Mouse (Mus musculus): Measurements from ENCODE around the gene Pde6d. TPM values are rescaled to one million over a fixed set of nuclear protein-coding genes. Genes with fewer than 3 reads are reported as not detected.
"Not testable (repeated sequence)": the region's sequence is repeated elsewhere in the genome, so short reads cannot be mapped to it uniquely, and the experiment has no call there.

Gene Pde6d
- total RNA-seq, 2 experiments from 2014 or later: 54.1 to 59.4 TPM

GRCm38 (mm10) chr1:86525499-86526115, 56.8 kb downstream of the Pde6d start:
- DNase-seq: peak; percentile 75 to 76

GRCm38 (mm10) chr1:86524619-86525498, 57.6 kb downstream of the Pde6d start:
- DNase-seq: peak; percentile 99 to 100

- no peak for DNase-seq
Observed at GRCm38 (mm10) chr1:86523776-86524618, 58.4 kb downstream of the Pde6d start.

- no peak for DNase-seq
Observed at GRCm38 (mm10) chr1:86522286-86522871, 60.0 kb downstream of the Pde6d start.

- DNase-seq: no peak
Observed at GRCm38 (mm10) chr1:86520361-86520760, 62.1 kb downstream of the Pde6d start.

- DNase-seq: no peak
Observed at GRCm38 (mm10) chr1:86517076-86517475, 65.4 kb downstream of the Pde6d start.

GRCm38 (mm10) chr1:86515715-86516410, 66.6 kb downstream of the Pde6d start:
- no peak for DNase-seq

- not testable (repeated sequence) for DNase-seq
Observed at GRCm38 (mm10) chr1:86513031-86513430, 69.4 kb downstream of the Pde6d start.

- DNase-seq: no peak
Observed at GRCm38 (mm10) chr1:86512154-86512720, 70.2 kb downstream of the Pde6d start.

GRCm38 (mm10) chr1:86510676-86511441, 71.6 kb downstream of the Pde6d start:
- no peak for DNase-seq

GRCm38 (mm10) chr1:86510266-86510665, 72.2 kb downstream of the Pde6d start:
- DNase-seq: no peak

GRCm38 (mm10) chr1:86509410-86509809, 73.0 kb downstream of the Pde6d start:
- DNase-seq: peak; percentile 82

GRCm38 (mm10) chr1:86507866-86508265, 74.6 kb downstream of the Pde6d start:
- DNase-seq: no peak

GRCm38 (mm10) chr1:86506420-86506819, 76.0 kb downstream of the Pde6d start:
- DNase-seq: no peak

- DNase-seq: no peak
Observed at GRCm38 (mm10) chr1:86505461-86505860, 77.0 kb downstream of the Pde6d start.

- DNase-seq: no peak
Observed at GRCm38 (mm10) chr1:86504697-86505421, 77.6 kb downstream of the Pde6d start.

- peak; percentile 95 to 97 for DNase-seq
Observed at GRCm38 (mm10) chr1:86503906-86504696, 78.3 kb downstream of the Pde6d start.

GRCm38 (mm10) chr1:86503165-86503747, 79.2 kb downstream of the Pde6d start:
- DNase-seq: no peak
